Mouse (Mus musculus) forebrain, embryonic 11.5 days (tissue): ENCODE measurements around the gene Zfp747. TPM values are rescaled to one million over a fixed set of nuclear protein-coding genes. Genes with fewer than 3 reads are reported as not detected.
"Not testable (repeated sequence)": the region's sequence is repeated elsewhere in the genome, so short reads cannot be mapped to it uniquely, and the experiment has no call there.

Source experiments
- ATAC-seq: fragments of 200-750 bp; cut with Nextera tagmentation; replicated peaks from 2 replicates; pipeline ENCODE4 v1.8.0; 2017; ENCODE audit warnings: moderate TSS enrichment; ENCODE audit not compliant: low FRiP score
- DNase-seq: peaks from one replicate; pipeline ENCODE4 v3.0.0-alpha.2; 2017; ENCODE audit warnings: low spot score
- H3K27ac ChIP-seq: fragments of 300-500 bp; sonication (generic); 2 replicates; pipeline ENCODE4 v1.5.1; 2014; ENCODE audit warnings: low read depth, low read length
- H3K27me3 ChIP-seq: fragments of 300-500 bp; sonication (generic); 2 replicates; pipeline ENCODE4 v1.6.1; 2014; ENCODE audit warnings: mild to moderate bottlenecking, low read length, mixed read lengths; ENCODE audit not compliant: control insufficient read depth, insufficient read depth
- H3K36me3 ChIP-seq: fragments of 300-500 bp; sonication (generic); 2 replicates; pipeline ENCODE4 v1.6.1; 2014; ENCODE audit warnings: mild to moderate bottlenecking, low read length, moderate library complexity, mixed read lengths; ENCODE audit not compliant: control insufficient read depth, insufficient read depth
- H3K4me1 ChIP-seq: fragments of 300-500 bp; sonication (generic); replicated peaks from 2 replicates; pipeline ENCODE4 v1.6.1; 2014; ENCODE audit warnings: low read length, mixed read lengths; ENCODE audit not compliant: control insufficient read depth, insufficient read depth
- H3K4me2 ChIP-seq: fragments of 300-500 bp; sonication (generic); 2 replicates; pipeline ENCODE4 v1.6.1; 2014; ENCODE audit warnings: low read depth, mild to moderate bottlenecking, low read length, moderate library complexity, mixed read lengths; ENCODE audit not compliant: severe bottlenecking
- H3K4me3 ChIP-seq: fragments of 300-500 bp; sonication (generic); 2 replicates; pipeline ENCODE4 v1.5.1; 2014; ENCODE audit warnings: low read depth, low read length
- H3K9ac ChIP-seq: fragments of 300-500 bp; sonication (generic); 2 replicates; pipeline ENCODE4 v1.6.1; 2014; ENCODE audit warnings: low read length
- H3K9me3 ChIP-seq: fragments of 300-500 bp; sonication (generic); 2 replicates; pipeline ENCODE4 v1.6.1; 2016; ENCODE audit warnings: low read length, mixed read lengths; ENCODE audit not compliant: control insufficient read depth
- WGBS: fragments of 180-500 bp; shearing (Covaris S2); extraction: QIAGEN DNeasy Blood & Tissue Kit; methylation state at CpG from one replicate; pipeline ENCODE4 v1.1.7; 2014; 5-methylcytosine and 5-hydroxymethylcytosine counted together
- polyA plus RNA-seq: library from polyadenylated mRNA; unstranded; fragments of >200 nt; fragmentation: Nextera tagmentation; extraction: Ambion mirVana; gene quantifications from 2 replicates; pipeline ENCODE4 v1.2.1, GENCODE M21; 2014

The Zfp747 gene
- polyA plus RNA-seq, 1 experiment from 2014 or later: 8.6 TPM

- not testable (repeated sequence) for ATAC-seq, H3K4me3 ChIP-seq
- DNase-seq: peak; percentile 63
These were observed 13.4 kb downstream of the Zfp747 start for GRCm38 (mm10) chr7:127362418-127362817.

GRCm38 (mm10) chr7:127361449-127361848, 14.4 kb downstream of the Zfp747 start:
- no peak overlapping the region for H3K4me2 ChIP-seq
- ATAC-seq (no peak), DNase-seq (no peak)
- H3K27me3 ChIP-seq: no peaks in the 10 kb centered on the region
- no peak overlapping the region for H3K9ac ChIP-seq
- no peaks in the 10 kb centered on the region for H3K36me3 ChIP-seq
- peaks cover 6% of the 10 kb centered on the region; the same call in 1 of the 2 replicates for H3K4me1 ChIP-seq
- H3K4me3 ChIP-seq: no peak overlapping the region
- WGBS: 49% methylated on average over 12 of the region's 13 CpGs
- no peak overlapping the region for H3K27ac ChIP-seq
- no peaks in the 10 kb centered on the region for H3K9me3 ChIP-seq

More at GRCm38 (mm10) chr7:127362418-127362817, 13.4 kb downstream of the Zfp747 start:
- H3K4me1 ChIP-seq, H3K27me3 ChIP-seq, H3K9ac ChIP-seq, H3K36me3 ChIP-seq, H3K9me3 ChIP-seq, H3K27ac ChIP-seq: not testable (repeated sequence)
- 14% methylated on average over 13 of the region's 13 CpGs for WGBS
- H3K4me2 ChIP-seq: peak overlapping the region; percentile 29; the same call in 1 of the 2 replicates

GRCm38 (mm10) chr7:127360265-127360664, 15.6 kb downstream of the Zfp747 start:
- WGBS: 80% methylated on average over 4 of the region's 4 CpGs

GRCm38 (mm10) chr7:127358472-127358871, 17.4 kb downstream of the Zfp747 start:
- ATAC-seq (no peak), DNase-seq (no peak)
- Histone ChIP-seq H3K4me2 (no peak overlapping the region), H3K27ac (no peak overlapping the region), H3K36me3 (no peaks in the 10 kb centered on the region), H3K27me3 (no peaks in the 10 kb centered on the region), H3K4me3 (no peak overlapping the region), H3K4me1 (peaks cover 2% of the 10 kb centered on the region; the same call in 1 of the 2 replicates), H3K9me3 (no peaks in the 10 kb centered on the region), H3K9ac (no peak overlapping the region)
- 71% methylated on average over 4 of the region's 4 CpGs for WGBS

More at GRCm38 (mm10) chr7:127360265-127360664, 15.6 kb downstream of the Zfp747 start:
- no peaks in the 10 kb centered on the region for H3K36me3 ChIP-seq
- H3K27me3 ChIP-seq: no peaks in the 10 kb centered on the region
- no peak overlapping the region for H3K9ac ChIP-seq
- no peak for ATAC-seq
- no peak overlapping the region for H3K27ac ChIP-seq
- H3K9me3 ChIP-seq: no peaks in the 10 kb centered on the region
- peaks cover 6% of the 10 kb centered on the region; the same call in 1 of the 2 replicates for H3K4me1 ChIP-seq
- DNase-seq: no peak
- H3K4me3 ChIP-seq: no peak overlapping the region
- H3K4me2 ChIP-seq: no peak overlapping the region

- DNase-seq (no peak), ATAC-seq (no peak)
- Histone ChIP-seq H3K4me2 (no peak overlapping the region), H3K27ac (no peak overlapping the region), H3K9me3 (no peaks in the 10 kb centered on the region), H3K27me3 (no peaks in the 10 kb centered on the region), H3K4me3 (no peak overlapping the region), H3K36me3 (no peaks in the 10 kb centered on the region), H3K4me1 (no peaks in the 10 kb centered on the region), H3K9ac (no peak overlapping the region)
- 48% methylated on average over 2 of the region's 2 CpGs for WGBS
These were observed 18.0 kb downstream of the Zfp747 start for GRCm38 (mm10) chr7:127357871-127358270.

GRCm38 (mm10) chr7:127355796-127356195, 20.1 kb downstream of the Zfp747 start:
- Histone ChIP-seq H3K4me3 (no peak overlapping the region), H3K9ac (no peak overlapping the region), H3K27me3 (no peaks in the 10 kb centered on the region), H3K9me3 (no peaks in the 10 kb centered on the region), H3K27ac (no peak overlapping the region), H3K4me2 (no peak overlapping the region), H3K4me1 (no peaks in the 10 kb centered on the region), H3K36me3 (no peaks in the 10 kb centered on the region)
- DNase-seq: no peak
- no peak for ATAC-seq
- 74% methylated on average over 3 of the region's 3 CpGs for WGBS

- H3K9me3 ChIP-seq: no peaks in the 10 kb centered on the region
- H3K9ac ChIP-seq: no peak overlapping the region
- H3K4me2 ChIP-seq: no peak overlapping the region
- H3K4me1 ChIP-seq: no peaks in the 10 kb centered on the region
- no peak overlapping the region for H3K4me3 ChIP-seq
- 87% methylated on average over 5 of the region's 5 CpGs for WGBS
- no peaks in the 10 kb centered on the region for H3K27me3 ChIP-seq
- ATAC-seq (no peak), DNase-seq (no peak)
- H3K27ac ChIP-seq: no peak overlapping the region
- H3K36me3 ChIP-seq: no peaks in the 10 kb centered on the region
These were observed 24.4 kb downstream of the Zfp747 start for GRCm38 (mm10) chr7:127351230-127352004.

- H3K4me3 ChIP-seq: peak overlapping the region; percentile 89
- peak overlapping the region; percentile 81; the same call in 1 of the 2 replicates for H3K4me2 ChIP-seq
- DNase-seq (no peak), ATAC-seq (no peak)
- 18% methylated on average over 8 of the region's 8 CpGs for WGBS
- no peaks in the 10 kb centered on the region for H3K9me3 ChIP-seq
- H3K27me3 ChIP-seq: no peaks in the 10 kb centered on the region
- H3K9ac ChIP-seq: no peak overlapping the region
- no peak overlapping the region for H3K27ac ChIP-seq
- peaks cover 5% of the 10 kb centered on the region; the same call in 1 of the 2 replicates for H3K4me1 ChIP-seq
- no peaks in the 10 kb centered on the region for H3K36me3 ChIP-seq
These were observed 29.2 kb downstream of the Zfp747 start for GRCm38 (mm10) chr7:127346676-127347075.
